Mouse (Mus musculus) mouse trophoblast stem cell (cell line): Measurements from ENCODE around the gene Rpusd1.

Source experiments
- in situ Hi-C, 2 experiments: fragments of 300-500 bp; cut with MseI, MboI; formaldehyde crosslinking; loops; 2 replicates in 1 of 2; 3 replicates in 1 of 2; pipeline ENCODE4 v1.15.1; 2025

Rpusd1 gene

GRCm38 (mm10) chr17:25727265-25728008, at the start of gene Rpusd1, which contains the start of gene Chtf18:
TSS of gene Rpusd1 (plus strand) at chr17:25727670.
TSS of gene Chtf18 (minus strand) at chr17:25727419.
- in situ Hi-C loops, result no loop called here

GRCm38 (mm10) chr17:25677969-25678368, 49.5 kb upstream of the Rpusd1 start:
- in situ Hi-C loops, result no loop called here

GRCm38 (mm10) chr17:25679818-25680217, 47.7 kb upstream of the Rpusd1 start:
- in situ Hi-C loops, result no loop called here

DNA sequence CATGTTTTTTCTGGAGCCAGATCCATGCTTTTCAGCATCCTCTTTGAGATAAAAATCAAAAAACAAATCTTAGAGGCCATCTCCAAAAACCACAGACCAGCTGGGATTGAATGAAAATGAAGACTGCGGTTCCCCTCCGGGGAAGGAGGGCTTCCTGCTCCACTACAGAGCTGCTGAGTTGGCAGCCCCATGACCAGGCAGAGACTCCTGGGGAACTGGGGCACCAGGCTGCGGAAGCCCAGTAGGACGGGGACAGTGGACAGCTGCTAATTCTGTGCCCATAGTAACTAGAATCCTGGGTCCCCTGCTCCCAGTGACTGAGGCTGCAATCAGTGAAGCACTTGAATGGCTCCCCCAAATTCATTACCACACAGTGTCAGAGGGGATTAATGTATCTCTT, 45.8 kb upstream of the Rpusd1 start:
- in situ Hi-C loops, result no loop called here

DNA sequence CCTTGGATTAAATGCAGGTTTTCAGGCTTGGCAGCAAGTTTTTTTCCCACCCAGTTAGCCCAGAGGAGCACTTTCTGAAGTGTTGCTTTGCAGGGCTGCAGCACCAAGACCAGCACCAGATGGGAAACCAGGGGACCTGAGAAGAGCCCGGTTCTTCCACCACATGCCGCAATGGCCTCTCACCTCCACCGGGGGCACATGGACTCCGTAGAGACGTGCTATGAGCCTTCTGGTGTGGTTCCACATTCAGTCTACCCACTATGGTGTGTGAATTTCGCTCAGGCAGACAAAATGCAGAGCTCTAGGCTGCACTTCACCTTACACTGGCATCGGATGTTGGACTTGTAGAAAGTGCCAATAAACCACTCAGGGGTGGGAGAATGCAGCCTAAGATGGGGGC, 41.1 kb upstream of the Rpusd1 start:
- in situ Hi-C loops, result no loop called here

- in situ Hi-C loops, result no loop called here
Measured at GRCm38 (mm10) chr17:25688922-25689321, 38.5 kb upstream of the Rpusd1 start.

GRCm38 (mm10) chr17:25696263-25696662, 31.2 kb upstream of the Rpusd1 start:
- in situ Hi-C loops, result loop anchor here in 1 of 2 experiments (10.0 kb wide), 1 partner anchor 221 kb away; no protein-coding TSS in a partner anchor

GRCm38 (mm10) chr17:25698446-25698845, 29.0 kb upstream of the Rpusd1 start:
- in situ Hi-C loops, result loop anchor here in 1 of 2 experiments (10.0 kb wide), 1 partner anchor 224 kb away; no protein-coding TSS in a partner anchor

- in situ Hi-C loops, result no loop called here
Measured at GRCm38 (mm10) chr17:25700863-25701496, 26.5 kb upstream of the Rpusd1 start.

GRCm38 (mm10) chr17:25709994-25710393, 17.5 kb upstream of the Rpusd1 start:
- in situ Hi-C loops, result no loop called here

DNA sequence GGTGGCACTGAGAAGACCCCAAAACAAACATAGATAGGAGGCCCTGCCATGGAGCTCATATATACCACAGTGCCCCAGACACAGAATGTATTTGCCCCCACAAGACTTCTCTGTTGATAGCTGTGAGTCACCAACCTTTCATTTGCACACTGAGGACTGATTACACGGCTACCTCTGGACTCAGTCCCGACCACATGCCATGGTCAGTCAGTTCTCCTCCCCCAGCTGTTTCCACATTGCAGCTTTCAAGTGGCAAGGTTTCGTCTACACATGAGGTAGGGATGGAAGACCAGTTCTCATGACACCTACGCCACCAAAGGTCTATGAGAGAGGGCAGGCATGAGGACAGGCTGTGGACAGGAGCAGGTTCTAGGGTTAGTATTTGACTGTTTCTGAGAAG, 16.3 kb upstream of the Rpusd1 start:
- in situ Hi-C loops, result no loop called here

- in situ Hi-C loops, result no loop called here
Measured at GRCm38 (mm10) chr17:25715627-25716026, 11.8 kb upstream of the Rpusd1 start.

- in situ Hi-C loops, result no loop called here
Measured at GRCm38 (mm10) chr17:25716130-25716529, 11.3 kb upstream of the Rpusd1 start.

GRCm38 (mm10) chr17:25716711-25717637, 10.5 kb upstream of the Rpusd1 start, which contains the start of gene Gng13:
TSS of gene Gng13 (plus strand) at chr17:25717171.
- in situ Hi-C loops, result no loop called here

DNA sequence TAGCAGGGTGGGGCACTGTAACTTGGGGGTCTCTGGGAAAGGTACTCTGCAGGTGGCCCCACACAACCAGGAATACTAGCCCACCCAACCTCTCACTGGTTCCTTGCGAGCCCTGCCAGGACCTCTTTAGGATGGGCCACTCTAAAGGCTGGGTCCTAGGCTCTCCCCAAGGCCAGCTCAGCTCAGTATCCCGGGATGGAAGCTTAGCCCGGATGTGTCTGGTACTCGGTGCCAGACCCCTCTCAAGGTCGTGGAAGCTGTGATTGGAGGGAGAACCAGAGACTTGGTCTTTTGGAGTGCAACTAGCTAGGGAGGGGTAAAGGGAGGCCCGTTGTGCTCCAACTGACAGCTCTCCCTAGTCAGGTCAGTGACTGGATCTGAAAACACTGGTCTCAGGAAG, 9.8 kb upstream of the Rpusd1 start:
- in situ Hi-C loops, result no loop called here

- in situ Hi-C loops, result no loop called here
Measured at GRCm38 (mm10) chr17:25721476-25721875, 6.0 kb upstream of the Rpusd1 start.

GRCm38 (mm10) chr17:25723470-25723869, 4.0 kb upstream of the Rpusd1 start:
- in situ Hi-C loops, result no loop called here

- in situ Hi-C loops, result no loop called here
Measured at GRCm38 (mm10) chr17:25723919-25724318, 3.6 kb upstream of the Rpusd1 start.

DNA sequence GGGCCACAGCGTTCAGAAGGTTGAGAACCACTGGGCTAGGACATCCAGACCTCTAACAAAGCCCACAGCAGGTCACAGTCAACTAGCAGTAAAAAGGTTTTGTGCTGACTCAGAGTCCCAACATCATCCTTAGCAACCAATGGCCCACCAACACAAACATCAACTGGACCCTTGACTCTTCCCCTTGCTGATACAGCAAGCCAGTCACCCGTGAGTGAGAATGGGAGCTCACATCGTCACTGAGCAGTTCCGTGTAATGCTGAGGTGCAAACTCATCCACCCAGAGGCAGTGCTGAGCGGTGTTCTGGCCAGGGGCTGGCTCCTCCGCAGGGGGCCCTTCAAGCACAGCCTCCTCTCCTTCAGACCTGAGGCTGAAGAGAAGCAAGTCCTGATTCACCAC, 2.2 kb upstream of the Rpusd1 start:
- in situ Hi-C loops, result no loop called here

- in situ Hi-C loops, result no loop called here
Measured at GRCm38 (mm10) chr17:25728009-25728270, 470 bp downstream of the Rpusd1 start.

- in situ Hi-C loops, result loop anchor here in 1 of 2 experiments (5.0 kb wide), 1 partner anchor 70 kb away; no protein-coding TSS in a partner anchor
Measured at GRCm38 (mm10) chr17:25732082-25732481, 4.6 kb downstream of the Rpusd1 start.

- in situ Hi-C loops, result no loop called here
Measured at GRCm38 (mm10) chr17:25735246-25735645, 7.8 kb downstream of the Rpusd1 start.
